Mouse (Mus musculus) heart, embryonic 14.5 days (tissue): ENCODE data around the gene Gna14. TPM values are rescaled to one million over a fixed set of nuclear protein-coding genes. Genes with fewer than 3 reads are reported as not detected.

Experiments used
- ATAC-seq: fragments of 200-750 bp; cut with Nextera tagmentation; 2 replicates; pipeline ENCODE4 v1.8.0; 2017; ENCODE audit warnings: low read depth, moderate TSS enrichment; ENCODE audit not compliant: insufficient number of reproducible peaks, insufficient read depth, low FRiP score
- H3K27ac ChIP-seq, 2 experiments: fragments of 200-500 bp in 1 of 2; fragments of 300-500 bp in 1 of 2; sonication (generic) in 1 of 2; replicated peaks in 1 of 2; 2 replicates each; pipeline ENCODE4 v1.5.1; 2012 to 2014; ENCODE audit warnings: low read depth in 2 of 2, low read length in 2 of 2, control low read depth in 1 of 2, mild to moderate bottlenecking in 1 of 2, mixed read lengths in 1 of 2; ENCODE audit not compliant: control insufficient read depth in 1 of 2, insufficient read depth in 1 of 2
- H3K27me3 ChIP-seq: fragments of 300-500 bp; sonication (generic); 2 replicates; pipeline ENCODE4 v1.6.1; 2014; ENCODE audit warnings: mild to moderate bottlenecking, low read length, control low read depth; ENCODE audit not compliant: control insufficient read depth, insufficient read depth
- H3K36me3 ChIP-seq: fragments of 300-500 bp; sonication (generic); 2 replicates; pipeline ENCODE4 v1.6.1; 2014; ENCODE audit warnings: mild to moderate bottlenecking, control low read depth, low read length, mixed read lengths; ENCODE audit not compliant: control insufficient read depth, insufficient read depth
- H3K4me1 ChIP-seq, 2 experiments: fragments of 200-500 bp in 1 of 2; fragments of 300-500 bp in 1 of 2; sonication (generic) in 1 of 2; 2 replicates each; pipeline ENCODE4 v1.6.1; 2012 to 2014; ENCODE audit warnings: low read length in 2 of 2, control low read depth in 1 of 2, mixed read lengths in 1 of 2; ENCODE audit not compliant: control insufficient read depth in 2 of 2, insufficient read depth in 2 of 2
- H3K4me2 ChIP-seq: fragments of 300-500 bp; sonication (generic); 2 replicates; pipeline ENCODE4 v1.6.1; 2014; ENCODE audit warnings: mild to moderate bottlenecking, low read length
- H3K4me3 ChIP-seq, 2 experiments: fragments of 200-500 bp in 1 of 2; fragments of 300-500 bp in 1 of 2; sonication (generic) in 1 of 2; 2 replicates each; pipeline ENCODE4 v1.5.1; 2012 to 2014; ENCODE audit warnings: low read length in 2 of 2, mild to moderate bottlenecking in 2 of 2, control low read depth in 1 of 2, low read depth in 1 of 2, moderate library complexity in 1 of 2; ENCODE audit not compliant: control insufficient read depth in 1 of 2, insufficient read depth in 1 of 2
- H3K9ac ChIP-seq: fragments of 300-500 bp; sonication (generic); 2 replicates; pipeline ENCODE4 v1.6.1; 2014; ENCODE audit warnings: mild to moderate bottlenecking, low read length
- H3K9me3 ChIP-seq: fragments of 300-500 bp; sonication (generic); 2 replicates; pipeline ENCODE4 v1.6.1; 2016; ENCODE audit warnings: low read length, control low read depth; ENCODE audit not compliant: control insufficient read depth
- WGBS: fragments of 180-500 bp; shearing (Covaris S2); extraction: QIAGEN DNeasy Blood & Tissue Kit; methylation state at CpG from one replicate; pipeline ENCODE4 v1.1.7; 2014; 5-methylcytosine and 5-hydroxymethylcytosine counted together
- polyA plus RNA-seq: library from polyadenylated mRNA; unstranded; fragments of >200 nt; fragmentation: Nextera tagmentation; extraction: Ambion mirVana; gene quantifications from 2 replicates; pipeline ENCODE4 v1.2.1, GENCODE M21; 2014

Gene Gna14
- polyA plus RNA-seq, 1 experiment from 2014 or later = 0.78 TPM

DNA sequence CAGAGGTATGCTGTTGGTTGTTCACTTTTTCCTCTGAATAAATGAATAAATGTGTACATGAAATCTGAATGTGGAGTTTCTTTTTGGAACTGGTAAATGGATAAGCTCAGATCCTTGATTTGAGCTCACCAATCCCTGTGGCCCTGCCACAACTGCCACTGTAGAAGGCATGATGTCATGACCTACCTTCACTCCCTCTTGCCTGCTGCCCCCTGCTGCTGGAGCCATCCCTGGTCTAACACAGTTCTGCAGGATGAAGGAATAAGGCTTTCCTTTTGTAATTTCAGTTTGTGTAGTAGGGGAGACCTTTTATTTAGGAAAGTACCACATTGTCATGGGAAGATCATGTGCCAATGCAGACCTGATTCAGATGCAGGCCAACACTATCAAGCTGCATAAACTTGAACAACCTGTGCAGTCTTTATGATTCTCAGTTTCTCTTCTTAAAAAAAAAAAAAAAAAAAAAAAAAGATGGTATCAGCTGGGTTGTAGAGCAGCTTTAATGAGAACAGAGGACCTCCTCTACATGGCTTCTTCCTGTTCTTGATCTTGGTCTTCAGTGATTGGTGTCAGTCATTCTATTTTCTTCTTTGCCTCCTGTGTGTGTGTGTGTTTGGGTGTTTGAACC lies 93.8 kb downstream of the Gna14 start:
- Histone ChIP-seq H3K4me3 (no peak overlapping the region), H3K9ac (no peak overlapping the region), H3K4me2 (no peak overlapping the region), H3K27me3 (no peaks in the 10 kb centered on the region), H3K4me1 (peaks cover 0 to 2% of the 10 kb centered on the region in 2 experiments; a peak in 1 of 4 replicates), H3K9me3 (no peaks in the 10 kb centered on the region), H3K36me3 (no peaks in the 10 kb centered on the region), H3K27ac (no peak overlapping the region)
- ATAC-seq = no peak

GRCm38 (mm10) chr19:16529999-16530398 lies 94.4 kb downstream of the Gna14 start:
- no peaks in the 10 kb centered on the region for H3K36me3 ChIP-seq
- peaks cover 0 to 2% of the 10 kb centered on the region in 2 experiments; a peak in 1 of 4 replicates for H3K4me1 ChIP-seq
- ATAC-seq = no peak
- no peak overlapping the region for H3K27ac ChIP-seq
- no peak overlapping the region for H3K9ac ChIP-seq
- H3K4me3 ChIP-seq = no peak overlapping the region
- no peak overlapping the region for H3K4me2 ChIP-seq
- no peaks in the 10 kb centered on the region for H3K9me3 ChIP-seq
- 59% methylated on average over 4 of the region's 4 CpGs for WGBS
- H3K27me3 ChIP-seq = no peaks in the 10 kb centered on the region

GRCm38 (mm10) chr19:16534311-16534710 lies 98.7 kb downstream of the Gna14 start:
- Histone ChIP-seq H3K4me1 (no peaks in the 10 kb centered on the region), H3K36me3 (no peaks in the 10 kb centered on the region), H3K4me2 (no peak overlapping the region), H3K9me3 (no peaks in the 10 kb centered on the region), H3K27ac (no peak overlapping the region), H3K27me3 (no peaks in the 10 kb centered on the region), H3K4me3 (no peak overlapping the region), H3K9ac (no peak overlapping the region)
- 80% methylated on average over 2 of the region's 2 CpGs for WGBS
- ATAC-seq = no peak

DNA sequence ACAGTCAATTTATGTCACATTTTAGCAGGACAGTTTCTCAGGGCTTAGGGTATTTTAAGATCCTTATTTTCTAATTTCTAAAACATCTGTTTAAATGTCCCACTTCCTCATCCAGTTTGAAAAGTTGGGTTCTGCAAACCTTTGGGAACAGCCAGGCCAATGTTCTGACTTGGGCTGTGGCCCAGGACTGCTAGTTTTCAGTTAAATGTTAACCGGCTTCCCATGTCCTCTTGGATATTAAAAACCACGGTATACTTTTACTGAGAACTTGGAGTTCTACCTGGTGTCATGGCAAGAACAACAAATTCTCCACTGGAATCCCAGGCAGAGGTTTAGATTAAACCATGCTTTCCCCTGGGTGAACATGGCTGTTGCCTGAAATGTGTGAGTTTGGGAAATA lies 102.9 kb downstream of the Gna14 start:
- H3K9me3 ChIP-seq = no peaks in the 10 kb centered on the region
- no peak overlapping the region for H3K9ac ChIP-seq
- 89% methylated on average over 2 of the region's 2 CpGs for WGBS
- no peak overlapping the region for H3K27ac ChIP-seq
- H3K27me3 ChIP-seq = no peaks in the 10 kb centered on the region
- H3K4me2 ChIP-seq = no peak overlapping the region
- ATAC-seq = no peak
- no peak overlapping the region for H3K4me3 ChIP-seq
- H3K4me1 ChIP-seq = peaks cover 0 to 1% of the 10 kb centered on the region in 2 experiments; a peak in 1 of 4 replicates
- H3K36me3 ChIP-seq = no peaks in the 10 kb centered on the region

DNA sequence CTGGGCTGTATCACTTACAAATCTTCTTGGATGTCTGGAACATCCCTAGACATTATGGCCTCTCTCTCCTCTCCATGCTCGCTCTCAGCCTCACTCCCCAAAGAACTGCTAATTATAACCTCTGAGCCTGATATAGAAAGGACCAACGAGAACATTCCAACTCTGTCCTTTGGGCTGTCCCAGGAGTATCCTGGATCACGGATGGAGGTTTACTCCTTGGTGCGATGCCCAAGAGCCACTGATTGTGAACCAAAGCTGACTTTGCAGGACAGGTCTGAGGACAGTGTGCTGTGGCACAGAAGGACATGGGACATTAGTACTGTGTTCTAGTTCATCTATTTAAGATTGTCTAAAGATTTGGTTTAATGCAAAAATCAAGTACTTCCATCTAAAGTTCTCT lies 108.1 kb downstream of the Gna14 start:
- Histone ChIP-seq H3K4me2 (no peak overlapping the region), H3K9me3 (no peaks in the 10 kb centered on the region), H3K4me1 (peaks cover 0 to 3% of the 10 kb centered on the region in 2 experiments; a peak in 1 of 4 replicates), H3K27ac (no peak overlapping the region), H3K36me3 (no peaks in the 10 kb centered on the region), H3K4me3 (no peak overlapping the region), H3K27me3 (no peaks in the 10 kb centered on the region), H3K9ac (no peak overlapping the region)
- 37% methylated on average over 4 of the region's 4 CpGs for WGBS
- 0 out of 2 replicates have a peak, but pooled peaks have one; percentile 26 for ATAC-seq

DNA sequence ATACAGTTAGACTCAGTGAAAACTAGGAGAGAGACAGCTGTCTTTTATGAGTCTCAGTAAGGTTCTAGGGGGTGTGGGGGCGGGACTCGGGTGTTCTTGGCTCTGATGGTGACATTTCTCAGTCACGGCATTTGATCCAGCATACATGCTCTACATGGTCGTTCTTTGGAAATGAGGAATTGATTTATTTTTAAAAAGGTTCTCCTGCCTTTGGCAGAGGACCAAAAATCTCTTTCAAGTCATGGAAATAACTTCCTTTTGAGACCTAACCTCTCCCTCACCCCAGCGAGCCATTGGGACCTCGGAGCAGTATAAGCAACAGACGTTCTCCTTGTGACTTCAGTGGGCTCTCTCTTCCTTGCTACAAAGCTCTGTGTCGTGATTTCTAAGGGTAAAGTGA lies 121.4 kb downstream of the Gna14 start:
- no peaks in the 10 kb centered on the region for H3K36me3 ChIP-seq
- no peak for ATAC-seq
- no peaks in the 10 kb centered on the region for H3K9me3 ChIP-seq
- no peaks in the 10 kb centered on the region for H3K4me1 ChIP-seq
- no peak overlapping the region for H3K27ac ChIP-seq
- H3K9ac ChIP-seq = no peak overlapping the region
- no peak overlapping the region for H3K4me3 ChIP-seq
- WGBS = 55% methylated on average over 8 of the region's 8 CpGs
- no peak overlapping the region for H3K4me2 ChIP-seq
- H3K27me3 ChIP-seq = no peaks in the 10 kb centered on the region

DNA sequence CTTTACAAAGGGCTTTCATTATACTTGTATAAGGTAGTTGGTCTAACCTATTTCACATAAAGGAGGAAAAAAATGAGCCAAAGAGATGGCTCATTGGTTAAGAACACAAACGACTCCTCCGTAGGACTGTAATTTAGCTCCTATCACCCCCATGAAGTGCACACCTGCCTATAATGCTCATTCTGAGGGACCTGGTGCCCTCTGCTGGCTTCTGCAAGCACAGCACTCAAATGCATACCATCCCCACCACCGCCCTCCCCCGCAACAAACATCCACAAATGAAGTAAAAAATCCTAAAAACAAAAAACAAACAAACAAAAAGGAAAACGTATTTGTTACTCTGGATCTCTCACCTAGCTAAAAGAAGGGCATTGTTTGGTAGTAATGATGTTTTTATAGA lies 122.4 kb downstream of the Gna14 start:
- no peaks in the 10 kb centered on the region for H3K9me3 ChIP-seq
- 70% methylated on average over 5 of the region's 5 CpGs for WGBS
- no peak for ATAC-seq

DNA sequence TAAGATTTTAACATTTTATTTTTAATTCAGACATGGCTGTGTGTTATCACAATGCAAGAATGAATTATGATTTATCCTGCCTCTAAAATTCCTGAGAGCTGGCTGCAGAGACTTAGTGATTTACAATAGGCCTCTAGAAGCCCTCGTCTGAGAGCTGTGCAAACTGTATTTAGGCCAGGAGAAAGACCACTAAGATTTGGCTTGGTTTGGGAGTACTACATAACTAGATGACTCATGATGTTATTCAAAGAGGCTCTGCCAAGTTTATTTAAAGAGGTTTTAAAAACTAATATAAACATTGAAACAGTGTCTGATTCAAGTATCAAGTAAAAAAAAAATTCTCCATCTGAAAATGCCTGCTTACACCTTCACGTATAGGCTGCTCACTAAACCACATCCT lies 123.0 kb downstream of the Gna14 start:
- Histone ChIP-seq H3K4me3 (no peak overlapping the region), H3K9me3 (no peaks in the 10 kb centered on the region), H3K9ac (no peak overlapping the region), H3K27me3 (no peaks in the 10 kb centered on the region), H3K4me1 (no peaks in the 10 kb centered on the region), H3K4me2 (no peak overlapping the region), H3K27ac (no peak overlapping the region), H3K36me3 (no peaks in the 10 kb centered on the region)
- WGBS = 67% methylated on average over 2 of the region's 2 CpGs
- no peak for ATAC-seq

More for the DNA sequence above, 122.4 kb downstream of the Gna14 start:
- Histone ChIP-seq H3K4me1 (no peaks in the 10 kb centered on the region), H3K36me3 (no peaks in the 10 kb centered on the region), H3K4me3 (no peak overlapping the region), H3K27me3 (no peaks in the 10 kb centered on the region), H3K27ac (no peak overlapping the region), H3K4me2 (no peak overlapping the region), H3K9ac (no peak overlapping the region)
